ENCODE assay signal across 12 mouse cellular contexts in the genomic region with DNA sequence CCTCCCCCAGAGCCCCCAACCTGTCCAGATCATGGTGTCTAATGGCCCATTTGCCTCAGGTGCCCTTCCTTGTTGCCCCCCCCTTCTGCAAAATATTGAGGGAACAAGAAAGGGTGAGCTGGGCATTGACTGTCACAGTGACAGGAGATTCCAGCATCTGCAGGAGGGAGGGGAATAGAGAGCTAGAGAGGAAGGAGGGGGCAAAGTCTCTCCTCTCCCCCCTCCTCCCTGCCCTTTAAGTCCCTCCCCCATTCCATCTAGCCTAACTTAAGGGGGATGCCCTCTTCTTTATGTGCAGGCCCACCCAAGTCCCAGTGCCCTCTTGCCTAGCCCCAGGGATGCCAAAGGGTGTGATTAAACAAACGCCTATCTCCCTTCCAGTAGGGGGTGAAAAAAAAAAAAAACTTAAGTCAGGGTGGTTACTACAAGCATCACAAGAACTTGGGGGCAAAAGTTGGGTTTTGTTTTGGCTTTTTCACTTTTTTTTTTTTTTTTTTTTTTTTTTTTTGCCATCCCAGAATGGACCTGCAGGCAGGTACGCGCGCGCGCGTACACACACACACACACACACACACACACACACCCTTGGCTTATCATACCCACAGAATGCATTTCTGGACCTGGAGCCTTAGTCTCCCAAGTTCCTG.
DNase-seq lines count a peak whose midpoint lies in the region; ATAC-seq and TF ChIP-seq lines count a peak whose summit lies in the region.
"Had no signal": no experiment of that assay in that cellular context is flagged by ENCODE, and none has a peak within 500 bp of the region (broad histone marks: within the 10 kb centered on the region; RNA-seq: fewer than 3 reads in every experiment).

No protein-coding gene starts in this region.

- peaks cover 92% of the 10 kb centered on the region for H3K27me3 ChIP-seq in heart, postnatal 0 days (ENCODE audit: control insufficient read depth, insufficient read depth, low read length)
- H3K27me3 ChIP-seq in forebrain, embryonic 15.5 days, result peaks cover 71% of the 10 kb centered on the region
- peaks cover 96% of the 10 kb centered on the region for H3K27me3 ChIP-seq in midbrain, embryonic 12.5 days

- H3K27ac ChIP-seq in heart, postnatal 0 days (ENCODE audit: low read depth), result no peak overlapping the region
- H3K27ac ChIP-seq in cortical plate, adult 2 months (ENCODE audit: insufficient read depth, low read length), result 0 out of 2 replicates have a peak overlapping the region, but pooled peaks have one; percentile 40
- H3K27ac ChIP-seq in forebrain, embryonic 15.5 days (replicated peaks), result no peak overlapping the region
- H3K27ac ChIP-seq in midbrain, embryonic 12.5 days (replicated peaks), result no peak overlapping the region
- H3K27ac ChIP-seq: kidney, postnatal 0 days; limb, embryonic 15.5 days had no signal

- H3K36me3 ChIP-seq in heart, postnatal 0 days (replicated peaks; ENCODE audit: control insufficient read depth, insufficient read depth, low read length), result no peaks in the 10 kb centered on the region
- no peaks in the 10 kb centered on the region for H3K36me3 ChIP-seq in forebrain, embryonic 15.5 days
- no peaks in the 10 kb centered on the region for H3K36me3 ChIP-seq in midbrain, embryonic 12.5 days
- H3K36me3 ChIP-seq: G1E; limb, embryonic 15.5 days had no signal

- WGBS in heart, postnatal 0 days, result 3% methylated on average over 7 of the region's 7 CpGs
- under 1% methylated on average over 7 of the region's 7 CpGs for WGBS in forebrain, embryonic 15.5 days
- WGBS in midbrain, embryonic 12.5 days, result 2% methylated on average over 7 of the region's 7 CpGs

- no peak for DNase-seq in heart, postnatal 0 days (ENCODE audit: low spot score)
- no peak for DNase-seq in heart, adult 18-20 months
- no peak for DNase-seq in yolk sac, embryonic 10.5 days (ENCODE audit: low spot score)
- DNase-seq in spleen, postnatal 14 days (ENCODE audit: low spot score in 2 of 2), result no peak

- ATAC-seq in heart, postnatal 0 days (ENCODE audit: insufficient read depth, low read depth), result no peak
- ATAC-seq in forebrain, embryonic 15.5 days (replicated peaks), result no peak
- ATAC-seq in midbrain, embryonic 12.5 days (ENCODE audit: low FRiP score, low read depth), result no peak
- no peak for ATAC-seq in erythroid progenitor cell, adult 5-6 weeks (replicated peaks; ENCODE audit: low FRiP score, poor library complexity, severe bottlenecking)

- H3K9ac ChIP-seq in heart, postnatal 0 days (replicated peaks; ENCODE audit: low read depth, low read length), result no peak overlapping the region
- no peak overlapping the region for H3K9ac ChIP-seq in forebrain, embryonic 15.5 days (replicated peaks)
- H3K9ac ChIP-seq in midbrain, embryonic 12.5 days (replicated peaks), result no peak overlapping the region
- H3K9ac ChIP-seq: limb, embryonic 15.5 days had no signal

- no peak for TF ChIP-seq CTCF in heart, postnatal 0 days (IDR thresholded peaks at IDR 0.05; ENCODE audit: low read depth)
- no peak for TF ChIP-seq CTCF in cortical plate, adult 2 months (IDR thresholded peaks at IDR 0.05; ENCODE audit: extremely low read depth, insufficient read depth, low read length)

- TF ChIP-seq EP300 in heart, postnatal 0 days (IDR thresholded peaks at IDR 0.05; ENCODE audit: low read depth), result no peak

- H3K4me1 ChIP-seq in heart, postnatal 0 days (ENCODE audit: control insufficient read depth, insufficient read depth), result peaks cover 18% of the 10 kb centered on the region; the same call in 1 of the 2 replicates
- 0 out of 2 replicates have a peak, but pooled peaks cover 4% of the 10 kb centered on the region for H3K4me1 ChIP-seq in cortical plate, adult 2 months (ENCODE audit: control insufficient read depth, insufficient read depth, low read length)
- peaks cover 77% of the 10 kb centered on the region for H3K4me1 ChIP-seq in forebrain, embryonic 15.5 days
- H3K4me1 ChIP-seq in midbrain, embryonic 12.5 days, result peaks cover 61% of the 10 kb centered on the region

- H3K9me3 ChIP-seq in heart, postnatal 0 days (replicated peaks; ENCODE audit: control insufficient read depth, low read length), result no peaks in the 10 kb centered on the region
- no peaks in the 10 kb centered on the region for H3K9me3 ChIP-seq in forebrain, embryonic 15.5 days
- no peaks in the 10 kb centered on the region for H3K9me3 ChIP-seq in midbrain, embryonic 12.5 days
- H3K9me3 ChIP-seq: G1E; limb, embryonic 15.5 days had no signal

- H3K4me2 ChIP-seq in heart, postnatal 0 days (ENCODE audit: low read depth, low read length), result peak overlapping the region; percentile 53
- H3K4me2 ChIP-seq in forebrain, embryonic 15.5 days (replicated peaks), result peak overlapping the region; percentile 96
- peak overlapping the region; percentile 44 for H3K4me2 ChIP-seq in midbrain, embryonic 12.5 days (replicated peaks)

- no peak for TF ChIP-seq POLR2A in cortical plate, adult 2 months (IDR thresholded peaks at IDR 0.05; ENCODE audit: extremely low read depth, insufficient read depth, low read length)

- peak overlapping the region; percentile 39 for H3K4me3 ChIP-seq in heart, postnatal 0 days (ENCODE audit: low read depth, low read length)
- peak overlapping the region; percentile 96 for H3K4me3 ChIP-seq in cortical plate, adult 2 months (ENCODE audit: insufficient read depth, low read length)
- peak overlapping the region; percentile 62 for H3K4me3 ChIP-seq in forebrain, embryonic 15.5 days
- H3K4me3 ChIP-seq in midbrain, embryonic 12.5 days, result peak overlapping the region; percentile 31; the same call in 1 of the 2 replicates
- H3K4me3 ChIP-seq: myocyte had no signal

Comparison
In these comparisons a context has a peak if more than half of its experiments do, and no peak if none do; other contexts are left out.
1. H3K4me2 ChIP-seq: peak in every context shown above with its lines; median percentile 96 in forebrain, embryonic 15.5 days; 53 in heart, postnatal 0 days; 44 in midbrain, embryonic 12.5 days.
2. H3K4me3 ChIP-seq: peak in every context shown above with its lines; median percentile 96 in cortical plate, adult 2 months; 62 in forebrain, embryonic 15.5 days; 39 in heart, postnatal 0 days; 31 in midbrain, embryonic 12.5 days.